ENCODE assay signal across 25 mouse cellular contexts in the genomic region with DNA sequence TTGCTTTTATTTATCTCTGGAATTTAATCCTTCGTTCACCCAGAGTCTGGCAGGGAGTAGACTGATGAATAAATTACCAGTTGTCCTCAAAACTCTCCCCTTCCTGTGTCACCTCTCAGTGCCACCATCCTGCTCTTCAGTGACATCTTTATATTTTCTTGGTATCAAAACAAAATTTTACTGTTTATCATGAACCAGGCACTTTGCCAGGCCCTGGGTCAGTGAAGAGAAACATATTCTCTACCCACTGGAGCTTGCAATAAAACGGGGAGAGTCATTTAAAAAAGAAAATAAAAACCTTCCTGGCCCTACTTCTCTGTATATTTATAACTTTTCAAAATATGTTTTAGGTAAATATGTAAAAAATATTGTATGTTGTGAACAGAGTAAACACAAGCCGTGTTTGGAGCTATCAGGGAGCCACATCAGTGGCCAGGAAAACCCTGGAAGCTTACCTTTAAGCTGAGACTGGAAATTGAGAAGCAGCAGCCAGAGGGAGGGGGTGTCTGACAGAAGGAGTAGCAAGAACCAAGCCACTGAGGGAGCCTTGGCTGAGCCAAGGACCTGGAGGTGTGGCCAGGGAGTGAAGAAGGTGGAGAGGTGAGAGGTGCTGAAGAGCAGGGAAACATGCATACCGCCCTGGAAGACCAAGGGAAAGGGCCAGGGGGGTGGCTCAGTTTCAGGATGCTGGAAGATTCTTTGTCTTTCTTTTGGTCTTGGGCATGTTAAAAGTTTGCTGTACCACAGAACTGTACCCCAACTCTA. TPM values are rescaled to one million over a fixed set of nuclear protein-coding genes. Genes with fewer than 3 reads are reported as not detected.
A peak's percentile ranks its signal among the peaks of the same experiment; 100 is the strongest.
DNase-seq lines count a peak whose midpoint lies in the region; ATAC-seq and TF ChIP-seq lines count a peak whose summit lies in the region.
"Had no signal": no experiment of that assay in that cellular context is flagged by ENCODE, and none has a peak within 500 bp of the region (broad histone marks: within the 10 kb centered on the region; RNA-seq: fewer than 3 reads in every experiment).

No protein-coding gene starts in this region.

- H3K4me1 ChIP-seq in kidney, embryonic 15.5 days = peaks cover 15% of the 10 kb centered on the region
- peaks cover 28 to 87% of the 10 kb centered on the region in 2 experiments for H3K4me1 ChIP-seq in CH12.LX (ENCODE audit: control insufficient read depth in 1 of 2, insufficient read depth in 2 of 2)
- H3K4me1 ChIP-seq in heart, embryonic 10.5 days = no peaks in the 10 kb centered on the region
- H3K4me1 ChIP-seq: hindbrain, embryonic 15.5 days had no signal

- no peak for TF ChIP-seq CTCF in CH12.LX (conservative IDR thresholded peaks at IDR 0.05 in 1 of 2, IDR thresholded peaks at IDR 0.05 in 1 of 2; ENCODE audit: low read depth in 2 of 2, low read length in 2 of 2)

- no peak for TF ChIP-seq RAD21 in CH12.LX (IDR thresholded peaks at IDR 0.05; ENCODE audit: low read depth, low read length)

- peak overlapping the region; percentile 64; the same call in 1 of the 2 replicates for H3K27ac ChIP-seq in kidney, embryonic 15.5 days
- no peak overlapping the region for H3K27ac ChIP-seq in CH12.LX (ENCODE audit: insufficient read depth, low read depth)
- no peak overlapping the region for H3K27ac ChIP-seq in heart, embryonic 10.5 days
- H3K27ac ChIP-seq: embryonic facial prominence, embryonic 10.5 days; forebrain, embryonic 10.5 days; heart, embryonic 15.5 days; hindbrain, embryonic 15.5 days; neural tube, embryonic 13.5 days had no signal

- ATAC-seq in kidney, embryonic 15.5 days (replicated peaks; ENCODE audit: low FRiP score) = peak; percentile 40; the same call in 1 of the 2 replicates
- ATAC-seq: activated CD4-positive, CD25-positive, alpha-beta regulatory T cell, adult 4 months; forebrain, postnatal 0 days; midbrain, embryonic 16.5 days; Patski had no signal

- H3K36me3 ChIP-seq in kidney, embryonic 15.5 days = no peaks in the 10 kb centered on the region
- no peaks in the 10 kb centered on the region for H3K36me3 ChIP-seq in CH12.LX (replicated peaks in 1 of 2; ENCODE audit: control insufficient read depth in 1 of 2, insufficient read depth in 1 of 2, low read length in 1 of 2)
- H3K36me3 ChIP-seq in heart, embryonic 10.5 days = no peaks in the 10 kb centered on the region
- H3K36me3 ChIP-seq: embryonic facial prominence, embryonic 10.5 days; forebrain, embryonic 10.5 days; heart, embryonic 15.5 days; hindbrain, embryonic 15.5 days; neural tube, embryonic 13.5 days had no signal

- in situ Hi-C loops in CH12.LX (cut with MboI; ENCODE audit: low pct_ligation_motif_present, low pct_unique_long_range_greater_than_20kb, low sequenced_read_pairs) = no loop called here

- H3K27me3 ChIP-seq in kidney, embryonic 15.5 days = no peaks in the 10 kb centered on the region
- H3K27me3 ChIP-seq in CH12.LX (replicated peaks) = no peaks in the 10 kb centered on the region
- H3K27me3 ChIP-seq in heart, embryonic 10.5 days (ENCODE audit: insufficient read depth, poor library complexity, severe bottlenecking) = no peaks in the 10 kb centered on the region
- H3K27me3 ChIP-seq: heart, embryonic 15.5 days; hindbrain, embryonic 15.5 days; neural tube, embryonic 13.5 days; Patski had no signal

- no peaks in the 10 kb centered on the region for H3K9me3 ChIP-seq in kidney, embryonic 15.5 days (replicated peaks)
- no peaks in the 10 kb centered on the region for H3K9me3 ChIP-seq in CH12.LX (replicated peaks; ENCODE audit: low read length)
- no peaks in the 10 kb centered on the region for H3K9me3 ChIP-seq in heart, embryonic 10.5 days
- H3K9me3 ChIP-seq: embryonic facial prominence, embryonic 10.5 days; forebrain, embryonic 10.5 days; heart, embryonic 15.5 days; hindbrain, embryonic 15.5 days; neural tube, embryonic 13.5 days had no signal

- dilution Hi-C loops in CH12.LX (cut with MboI; ENCODE audit: extremely low pct_ligation_motif_present, extremely low pct_unique_long_range_greater_than_20kb, low sequenced_read_pairs) = no loop called here

- no peak overlapping the region for H3K4me3 ChIP-seq in kidney, embryonic 15.5 days (replicated peaks)
- no peak overlapping the region for H3K4me3 ChIP-seq in CH12.LX (replicated peaks in 1 of 3; ENCODE audit: low read depth in 2 of 3, low read length in 2 of 3, poor library complexity in 1 of 3)
- no peak overlapping the region for H3K4me3 ChIP-seq in heart, embryonic 10.5 days
- H3K4me3 ChIP-seq: embryonic facial prominence, embryonic 10.5 days; forebrain, embryonic 10.5 days; heart, embryonic 15.5 days; hindbrain, embryonic 15.5 days; myocyte; neural tube, embryonic 13.5 days had no signal

- no peak for TF ChIP-seq POLR2A in CH12.LX (IDR thresholded peaks at IDR 0.05; ENCODE audit: low read depth, low read length)

- H3K79me2 ChIP-seq in CH12.LX (replicated peaks; ENCODE audit: control insufficient read depth, extremely low read depth, insufficient read depth, poor library complexity, severe bottlenecking) = peaks cover 35% of the 10 kb centered on the region

- DNase-seq in cerebellum, postnatal 14 days = peak; percentile 27 to 30
- no peak for DNase-seq in cerebellum, adult 8-10 months
- no peak for DNase-seq in kidney, adult 8-10 months
- no peak for DNase-seq in CH12.LX (ENCODE audit: extremely low read depth)
- peak; percentile 25 for DNase-seq in brain, adult 2 months (ENCODE audit: low read depth, low spot score)
- DNase-seq in layer of hippocampus, postnatal 10 days (ENCODE audit: low spot score in 2 of 2) = no peak
- no peak for DNase-seq in heart, embryonic 10.5 days (ENCODE audit: low spot score)
- DNase-seq: adrenal gland, postnatal 10 days; forebrain, postnatal 0 days; gastrocnemius, postnatal 36 days; heart, postnatal 4 days; layer of hippocampus, postnatal 36 days; retina, postnatal 1 day; right cerebral cortex, postnatal 25 days; thymus, postnatal 25 days had no signal

- no peak overlapping the region for H3K9ac ChIP-seq in kidney, embryonic 15.5 days
- H3K9ac ChIP-seq in CH12.LX (ENCODE audit: insufficient read depth, low read depth) = peak overlapping the region; percentile 20; the same call in 1 of the 2 replicates
- H3K9ac ChIP-seq: forebrain, postnatal 0 days; heart, embryonic 15.5 days; hindbrain, embryonic 15.5 days; neural tube, embryonic 13.5 days had no signal

- H3K4me2 ChIP-seq in kidney, embryonic 15.5 days = no peak overlapping the region
- H3K4me2 ChIP-seq in CH12.LX (ENCODE audit: insufficient read depth, low read depth, poor library complexity, severe bottlenecking) = peak overlapping the region; percentile 70; the same call in 1 of the 2 replicates
- H3K4me2 ChIP-seq: heart, embryonic 15.5 days; hindbrain, embryonic 15.5 days; neural tube, embryonic 13.5 days had no signal

- WGBS in kidney, embryonic 15.5 days = 16% methylated on average over 4 of the region's 4 CpGs
- 53% methylated on average over 4 of the region's 4 CpGs for WGBS in heart, embryonic 10.5 days

- TF ChIP-seq EP300 in CH12.LX (IDR thresholded peaks at IDR 0.05; ENCODE audit: low read length) = no peak

TF ChIP-seq in CH12.LX, 34 proteins besides CTCF, POLR2A, EP300 and RAD21:
- TF ChIP-seq JUND (conservative IDR thresholded peaks at IDR 0.05; ENCODE audit: low read depth, low read length) (no peak), ZKSCAN1 (IDR thresholded peaks at IDR 0.05; ENCODE audit: borderline replicate concordance, low read depth, low read length) (no peak), RCOR1 (conservative IDR thresholded peaks at IDR 0.05; ENCODE audit: low read depth, low read length) (no peak), ELF1 (IDR thresholded peaks at IDR 0.05; ENCODE audit: low read depth, low read length) (no peak), KAT2A (IDR thresholded peaks at IDR 0.05; ENCODE audit: insufficient replicate concordance, low read length) (no peak), NELFE (IDR thresholded peaks at IDR 0.05; ENCODE audit: low read depth, low read length) (no peak), GABPA (IDR thresholded peaks at IDR 0.05; ENCODE audit: insufficient replicate concordance, low read depth, low read length) (no peak), TBP (conservative IDR thresholded peaks at IDR 0.05; ENCODE audit: low read depth, low read length) (no peak), MYC (IDR thresholded peaks at IDR 0.05; ENCODE audit: low read depth, low read length) (no peak), SMC3 (IDR thresholded peaks at IDR 0.05; ENCODE audit: low read depth, low read length) (no peak), SIN3A (IDR thresholded peaks at IDR 0.05; ENCODE audit: low read length) (no peak), ZNF384 (IDR thresholded peaks at IDR 0.05; ENCODE audit: low read depth, low read length) (no peak), E2F4 (IDR thresholded peaks at IDR 0.05; ENCODE audit: insufficient replicate concordance, low read depth, low read length) (no peak), NRF1 (IDR thresholded peaks at IDR 0.05; ENCODE audit: low read depth, low read length) (no peak), MAX (IDR thresholded peaks at IDR 0.05; ENCODE audit: low read length) (no peak), JUN (IDR thresholded peaks at IDR 0.05; ENCODE audit: insufficient read depth, low read depth, low read length) (no peak)

RNA-seq across cellular contexts. Expression of gene Tnrc6b, which starts 21.3 kb away (rescaled TPM):
- 29.0 and 33.5 TPM in 2 replicates for polyA plus RNA-seq in kidney, embryonic 15.5 days (2015; fragmentation: Nextera tagmentation; extraction: Ambion mirVana)
- total RNA-seq in CH12.LX (2012; rRNA removed) (16.1 and 16.2 TPM in 2 replicates), CH12.LX (2014; rRNA removed) (5.1 and 6.0 TPM in 2 replicates)
- polyA plus RNA-seq in CH12.LX (2012; ENCODE audit: insufficient read length, low read depth) = 15.0 and 17.1 TPM in 2 replicates
- 100 to 1,000 TPM; 106 to 112 TPM for total RNA-seq in layer of hippocampus, postnatal 10 days (2021)
- polyA plus RNA-seq in heart, embryonic 10.5 days (2016; fragmentation: Nextera tagmentation; extraction: Ambion mirVana) = 28.5 and 40.2 TPM in 2 replicates

Comparison
In these comparisons a context has a peak if more than half of its experiments do, and no peak if none do; other contexts are left out.
1. DNase-seq: peak in cerebellum, postnatal 14 days (2 of 2) and brain, adult 2 months (single experiment); none in cerebellum, adult 8-10 months (single experiment), kidney, adult 8-10 months (0 of 2), CH12.LX (single experiment), layer of hippocampus, postnatal 10 days (0 of 2) and heart, embryonic 10.5 days (single experiment).